Mouse (Mus musculus) midbrain, embryonic 11.5 days (tissue): Measurements from ENCODE around the gene Capn7. TPM values are rescaled to one million over a fixed set of nuclear protein-coding genes. Genes with fewer than 3 reads are reported as not detected.

Experiments
- ATAC-seq: fragments of 200-750 bp; cut with Nextera tagmentation; 2 replicates; pipeline ENCODE4 v1.8.0; 2017; ENCODE audit warnings: moderate TSS enrichment, moderate library complexity; ENCODE audit not compliant: low FRiP score
- DNase-seq: peaks from one replicate; pipeline ENCODE4 v3.0.0; 2015; ENCODE audit warnings: low spot score; ENCODE audit errors: missing footprints
- H3K27ac ChIP-seq: fragments of 300-500 bp; sonication (generic); 2 replicates; pipeline ENCODE4 v1.5.1; 2014; ENCODE audit warnings: low read depth, low read length
- H3K27me3 ChIP-seq: fragments of 300-500 bp; sonication (generic); 2 replicates; pipeline ENCODE4 v1.6.1; 2014; ENCODE audit warnings: mild to moderate bottlenecking, low read length, moderate library complexity, mixed read lengths; ENCODE audit not compliant: control insufficient read depth, insufficient read depth
- H3K36me3 ChIP-seq: fragments of 300-500 bp; sonication (generic); 2 replicates; pipeline ENCODE4 v1.6.1; 2014; ENCODE audit warnings: mild to moderate bottlenecking, low read length, moderate library complexity, mixed read lengths; ENCODE audit not compliant: control insufficient read depth, insufficient read depth
- H3K4me1 ChIP-seq: fragments of 300-500 bp; sonication (generic); 2 replicates; pipeline ENCODE4 v1.6.1; 2014; ENCODE audit warnings: low read length; ENCODE audit not compliant: control insufficient read depth, insufficient read depth
- H3K4me2 ChIP-seq: fragments of 300-500 bp; sonication (generic); 2 replicates; pipeline ENCODE4 v1.6.1; 2014; ENCODE audit warnings: mild to moderate bottlenecking, moderate library complexity
- H3K4me3 ChIP-seq: fragments of 300-500 bp; sonication (generic); 2 replicates; pipeline ENCODE4 v1.5.1; 2014; ENCODE audit warnings: low read depth, low read length
- H3K9ac ChIP-seq: fragments of 300-500 bp; sonication (generic); 2 replicates; pipeline ENCODE4 v1.6.1; 2014; ENCODE audit warnings: low read length
- H3K9me3 ChIP-seq: fragments of 300-500 bp; sonication (generic); 2 replicates; pipeline ENCODE4 v1.6.1; 2016; ENCODE audit warnings: low read length; ENCODE audit not compliant: control insufficient read depth
- WGBS: fragments of 180-500 bp; shearing (Covaris S2); extraction: QIAGEN DNeasy Blood & Tissue Kit; methylation state at CpG from one replicate; pipeline ENCODE4 v1.1.7; 2014; 5-methylcytosine and 5-hydroxymethylcytosine counted together
- polyA plus RNA-seq: library from polyadenylated mRNA; unstranded; fragments of >200 nt; fragmentation: Nextera tagmentation; extraction: Ambion mirVana; gene quantifications from 2 replicates; pipeline ENCODE4 v1.2.1, GENCODE M21; 2014

Gene Capn7
- polyA plus RNA-seq, 1 experiment from 2014 or later = 45.5 TPM

DNA sequence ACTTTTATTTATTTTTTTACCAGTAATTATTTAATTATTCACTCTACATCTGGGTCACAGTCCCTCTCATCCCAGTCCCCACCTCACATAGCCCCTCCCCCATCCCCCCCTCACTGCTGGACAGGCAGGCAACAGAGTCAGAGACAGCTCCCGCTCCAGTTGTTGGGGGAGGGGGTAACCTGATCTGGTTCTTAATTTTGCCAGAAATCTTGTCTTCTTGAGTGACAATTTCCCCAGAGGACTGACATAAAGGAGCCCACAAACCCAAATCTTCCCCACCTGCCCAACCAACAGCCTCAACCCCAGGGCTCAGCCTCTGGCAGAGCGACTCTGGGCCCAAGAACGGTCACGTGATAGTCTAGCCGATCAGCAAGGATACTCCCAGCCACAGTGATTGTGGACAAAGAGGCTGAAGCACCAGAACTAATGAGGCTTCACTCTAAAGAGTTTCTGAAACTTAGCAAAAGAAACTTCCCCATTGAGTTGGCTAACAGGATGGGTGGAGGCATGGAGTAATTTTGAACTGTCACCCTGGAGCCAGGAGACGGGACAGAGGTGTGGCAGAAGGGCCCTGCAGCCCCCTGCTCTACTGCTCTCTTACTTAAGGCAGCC is 77.1 kb downstream of the Capn7 start:
- H3K4me1 ChIP-seq = peaks cover 8% of the 10 kb centered on the region; the same call in 1 of the 2 replicates
- ATAC-seq (peak; percentile 68), DNase-seq (no peak)
- H3K27ac ChIP-seq = no peak overlapping the region
- H3K9me3 ChIP-seq = no peaks in the 10 kb centered on the region
- peak overlapping the region; percentile 4; the same call in 1 of the 2 replicates for H3K4me2 ChIP-seq
- 34% methylated on average over 6 of the region's 6 CpGs for WGBS
- H3K4me3 ChIP-seq = no peak overlapping the region
- H3K36me3 ChIP-seq = no peaks in the 10 kb centered on the region
- H3K27me3 ChIP-seq = no peaks in the 10 kb centered on the region
- H3K9ac ChIP-seq = no peak overlapping the region

DNA sequence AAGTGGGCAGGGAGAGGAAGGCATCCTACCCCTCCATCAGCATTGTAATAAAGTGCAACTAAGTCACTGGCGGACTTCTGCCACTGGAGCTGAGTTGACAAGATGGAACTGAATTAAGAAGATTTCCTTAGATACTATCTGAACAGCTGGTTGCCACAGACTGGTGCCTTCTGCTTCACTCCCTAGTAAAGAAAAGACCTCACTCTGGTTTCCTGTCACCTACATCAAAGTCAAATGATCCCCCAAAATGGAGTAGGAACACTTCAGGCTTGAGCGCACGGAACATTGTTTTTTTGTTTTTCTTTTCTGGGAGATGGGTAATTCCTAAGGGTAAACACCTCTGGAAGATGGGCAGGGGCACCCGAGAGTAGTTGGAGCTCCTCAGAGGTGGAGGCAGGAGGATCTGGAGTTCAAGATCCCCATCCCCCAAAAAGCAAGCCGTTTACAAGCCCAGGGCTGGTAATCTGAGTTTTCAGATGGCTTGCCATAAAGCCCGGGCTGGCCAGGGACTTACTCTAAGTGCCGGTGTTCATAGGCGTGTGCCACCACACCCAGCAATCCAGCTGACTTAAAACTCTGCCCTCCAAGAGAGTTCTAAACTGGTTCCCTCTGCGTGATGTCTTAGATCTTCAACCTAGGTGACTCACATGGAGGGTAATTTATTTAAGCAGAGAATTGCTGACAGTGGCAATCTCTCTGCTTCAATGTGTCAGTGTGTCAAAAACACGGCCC is 78.0 kb downstream of the Capn7 start:
- Histone ChIP-seq H3K27ac (no peak overlapping the region), H3K4me3 (no peak overlapping the region), H3K9ac (no peak overlapping the region), H3K4me2 (no peak overlapping the region), H3K27me3 (no peaks in the 10 kb centered on the region), H3K9me3 (no peaks in the 10 kb centered on the region), H3K4me1 (peaks cover 10% of the 10 kb centered on the region; the same call in 1 of the 2 replicates), H3K36me3 (no peaks in the 10 kb centered on the region)
- ATAC-seq = no peak
- DNase-seq = no peak
- WGBS = 77% methylated on average over 10 of the region's 10 CpGs

DNA sequence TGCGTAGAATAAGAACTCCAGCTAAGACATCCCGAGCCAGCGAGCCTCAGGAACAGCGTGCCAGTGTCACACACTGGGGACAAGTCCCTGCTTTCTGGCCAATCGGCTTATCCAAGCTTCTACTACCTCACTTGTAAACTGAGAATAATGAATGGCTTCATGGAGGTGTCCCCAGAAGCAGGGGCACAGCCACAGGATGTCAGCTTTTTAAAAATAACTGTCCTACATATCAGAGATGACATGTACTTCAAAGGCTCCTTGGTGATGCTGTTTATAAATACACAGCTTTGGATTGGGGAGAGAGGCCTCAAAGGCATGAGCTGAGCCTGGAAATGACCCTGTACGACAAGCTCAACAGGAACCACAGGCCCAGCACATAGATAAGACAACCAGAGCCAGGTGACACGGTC is 78.5 kb downstream of the Capn7 start:
- no peak for DNase-seq
- Histone ChIP-seq H3K4me2 (no peak overlapping the region), H3K9me3 (no peaks in the 10 kb centered on the region), H3K9ac (no peak overlapping the region), H3K27me3 (no peaks in the 10 kb centered on the region), H3K36me3 (no peaks in the 10 kb centered on the region), H3K27ac (no peak overlapping the region), H3K4me3 (no peak overlapping the region), H3K4me1 (peaks cover 12% of the 10 kb centered on the region; the same call in 1 of the 2 replicates)
- no peak for ATAC-seq
- WGBS = 79% methylated on average over 7 of the region's 7 CpGs

DNA sequence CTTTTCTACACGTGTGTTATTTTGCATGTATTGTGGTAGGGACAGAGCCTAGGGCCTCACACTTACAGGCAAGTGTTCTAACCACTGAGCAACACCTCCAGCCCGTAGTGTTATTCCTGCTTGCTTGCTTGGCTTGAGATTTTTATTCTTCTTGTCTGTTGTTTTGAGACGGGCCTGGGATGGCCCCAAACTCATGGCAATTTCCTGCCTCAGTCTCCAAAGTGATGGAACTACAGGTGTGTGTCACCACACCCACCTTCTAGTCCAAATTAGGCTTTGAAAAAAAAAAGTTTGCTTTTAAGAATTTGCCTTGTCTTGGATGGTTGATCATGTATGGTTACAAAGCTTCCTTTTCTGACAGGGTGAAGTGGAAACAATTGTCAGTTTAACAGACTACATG is 80.0 kb downstream of the Capn7 start:
- Histone ChIP-seq H3K9ac (no peak overlapping the region), H3K36me3 (no peaks in the 10 kb centered on the region), H3K9me3 (no peaks in the 10 kb centered on the region), H3K27ac (no peak overlapping the region), H3K4me3 (no peak overlapping the region), H3K4me2 (no peak overlapping the region), H3K27me3 (no peaks in the 10 kb centered on the region), H3K4me1 (peaks cover 14% of the 10 kb centered on the region; the same call in 1 of the 2 replicates)
- DNase-seq (no peak), ATAC-seq (no peak)
- 78% methylated on average over 3 of the region's 3 CpGs for WGBS

DNA sequence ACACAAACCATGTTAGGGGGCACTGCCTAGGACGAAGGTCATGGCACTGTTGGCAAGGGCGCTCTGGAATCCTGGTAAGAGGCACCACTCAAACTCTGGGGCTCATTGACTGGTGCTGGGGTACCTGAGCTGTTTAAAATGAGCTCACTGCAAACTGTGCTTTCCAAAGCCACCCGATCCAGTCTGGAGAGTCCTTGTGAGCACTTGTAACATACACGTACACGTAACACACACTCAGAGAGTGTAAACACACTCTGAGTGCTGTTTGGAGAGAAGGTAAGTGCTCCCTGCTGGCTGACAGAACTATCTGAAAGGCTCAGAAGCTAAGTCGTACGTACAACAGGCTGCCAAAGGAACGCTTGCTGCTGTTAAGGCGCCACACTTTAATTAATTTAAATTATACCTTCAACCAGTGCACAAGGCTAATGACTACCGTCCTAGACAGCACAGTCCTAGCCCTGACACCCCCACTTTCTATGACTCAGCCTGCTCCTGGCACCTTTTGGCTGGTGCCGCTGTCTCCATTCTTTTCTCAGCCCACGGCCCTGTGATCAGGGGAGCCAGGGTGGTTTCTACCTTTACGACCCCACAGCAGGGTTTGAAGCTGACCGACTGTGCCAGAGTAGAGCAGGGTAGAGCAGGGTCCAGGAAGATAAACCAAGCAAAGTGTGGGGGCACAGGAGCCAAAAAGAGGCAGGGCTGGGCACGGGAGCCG is 80.6 kb downstream of the Capn7 start:
- Histone ChIP-seq H3K4me1 (peaks cover 14% of the 10 kb centered on the region; the same call in 1 of the 2 replicates), H3K4me3 (no peak overlapping the region), H3K36me3 (no peaks in the 10 kb centered on the region), H3K4me2 (no peak overlapping the region), H3K27ac (no peak overlapping the region), H3K9me3 (no peaks in the 10 kb centered on the region), H3K9ac (no peak overlapping the region), H3K27me3 (no peaks in the 10 kb centered on the region)
- WGBS = 89% methylated on average over 16 of the region's 16 CpGs
- ATAC-seq (no peak), DNase-seq (no peak)

DNA sequence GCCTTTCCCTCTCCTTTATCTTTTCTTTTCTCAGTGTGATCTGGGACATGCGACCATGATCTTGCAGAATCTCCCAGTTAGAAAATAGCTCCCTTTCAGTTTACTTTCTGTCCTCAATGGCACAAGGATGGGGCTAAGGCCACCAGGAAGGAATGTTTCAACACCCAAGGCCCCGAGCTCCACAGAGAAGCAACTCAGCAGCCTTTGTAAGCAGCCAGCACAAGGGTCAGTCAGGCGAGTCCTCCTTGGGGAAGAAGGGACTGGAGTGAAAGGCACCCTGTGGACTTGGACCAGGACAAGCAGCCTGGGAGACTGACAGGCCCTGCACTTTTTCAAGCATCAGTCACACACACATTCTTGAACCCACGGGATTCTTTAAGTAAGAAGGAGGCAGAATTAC is 82.8 kb downstream of the Capn7 start:
- Histone ChIP-seq H3K4me1 (peaks cover 11% of the 10 kb centered on the region; the same call in 1 of the 2 replicates), H3K27ac (no peak overlapping the region), H3K4me3 (no peak overlapping the region), H3K9me3 (no peaks in the 10 kb centered on the region), H3K27me3 (no peaks in the 10 kb centered on the region), H3K9ac (no peak overlapping the region), H3K36me3 (no peaks in the 10 kb centered on the region), H3K4me2 (no peak overlapping the region)
- ATAC-seq (no peak), DNase-seq (no peak)
- WGBS = 27% methylated on average over 4 of the region's 4 CpGs

DNA sequence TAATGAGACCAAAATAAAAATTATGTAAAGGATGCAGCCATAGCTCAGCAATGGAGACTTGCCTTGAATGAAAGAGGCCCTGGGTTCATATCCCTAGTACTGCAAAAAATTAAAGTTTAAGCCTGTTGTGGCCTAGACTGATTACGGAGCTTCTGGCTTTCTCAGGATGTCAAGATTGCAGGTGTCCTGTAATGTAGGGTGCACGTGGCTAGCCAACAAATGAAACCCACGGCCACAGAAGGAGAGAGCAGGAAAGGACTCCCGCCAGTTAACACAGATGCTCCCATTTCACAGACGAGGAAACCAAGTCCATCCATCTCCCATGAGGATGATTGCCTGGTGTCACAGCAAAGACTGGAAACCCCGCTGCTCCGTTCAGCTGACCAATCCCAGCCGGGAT is 83.7 kb downstream of the Capn7 start:
- WGBS = 89% methylated on average over 8 of the region's 8 CpGs
- peaks cover 11% of the 10 kb centered on the region; the same call in 1 of the 2 replicates for H3K4me1 ChIP-seq
- H3K27ac ChIP-seq = no peak overlapping the region
- H3K36me3 ChIP-seq = no peaks in the 10 kb centered on the region
- H3K9ac ChIP-seq = no peak overlapping the region
- ATAC-seq (no peak), DNase-seq (no peak)
- no peak overlapping the region for H3K4me2 ChIP-seq
- H3K27me3 ChIP-seq = no peaks in the 10 kb centered on the region
- no peak overlapping the region for H3K4me3 ChIP-seq
- no peaks in the 10 kb centered on the region for H3K9me3 ChIP-seq

DNA sequence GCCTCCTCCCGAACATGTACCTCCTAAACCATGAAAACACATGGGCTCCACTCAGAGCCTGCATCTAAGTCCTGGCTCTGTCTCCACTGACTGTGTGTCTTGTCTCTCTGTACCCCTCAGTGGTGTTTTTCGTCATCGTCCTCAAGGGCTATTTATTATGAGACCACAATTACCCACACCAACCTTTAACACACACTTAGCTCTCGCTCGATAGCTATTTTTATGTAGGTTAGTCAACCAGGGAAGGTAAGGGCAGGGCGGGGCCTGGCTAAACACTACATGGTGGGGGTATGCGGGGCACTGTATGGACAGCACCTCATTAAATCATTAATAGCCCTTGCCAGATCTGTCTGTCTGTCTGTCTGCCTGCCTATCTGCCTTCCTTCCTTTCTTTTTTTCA is 84.1 kb downstream of the Capn7 start:
- Histone ChIP-seq H3K4me3 (no peak overlapping the region), H3K27ac (no peak overlapping the region), H3K9me3 (no peaks in the 10 kb centered on the region; the same call in 1 of the 2 replicates), H3K4me1 (peaks cover 11% of the 10 kb centered on the region; the same call in 1 of the 2 replicates), H3K27me3 (no peaks in the 10 kb centered on the region), H3K36me3 (no peaks in the 10 kb centered on the region), H3K9ac (no peak overlapping the region), H3K4me2 (no peak overlapping the region)
- 86% methylated on average over 7 of the region's 7 CpGs for whole genome bisulfite sequencing
- ATAC-seq (no peak), DNase-seq (no peak)

DNA sequence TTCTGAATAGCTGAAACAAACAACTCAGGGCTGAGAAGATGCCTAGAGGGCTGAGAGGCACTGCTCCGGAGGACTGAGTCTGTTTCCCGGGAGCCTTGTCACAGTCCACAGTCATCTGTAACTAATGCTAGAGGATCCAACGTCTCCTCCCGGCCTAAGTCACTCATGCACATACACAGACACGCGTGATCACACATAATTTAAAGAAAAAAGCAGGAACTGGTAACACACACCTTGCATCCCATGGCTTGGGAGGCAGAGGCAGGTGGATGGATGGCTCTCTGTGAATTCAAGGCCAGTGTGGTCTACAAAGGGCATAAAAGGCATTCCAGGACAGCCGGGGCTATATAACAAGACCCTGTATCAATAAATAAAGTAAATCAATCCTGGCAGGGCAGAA is 84.5 kb downstream of the Capn7 start:
- no peak overlapping the region for H3K4me2 ChIP-seq
- ATAC-seq = no peak
- no peaks in the 10 kb centered on the region for H3K36me3 ChIP-seq
- DNase-seq = no peak
- H3K27me3 ChIP-seq = no peaks in the 10 kb centered on the region
- peaks cover 11% of the 10 kb centered on the region; the same call in 1 of the 2 replicates for H3K4me1 ChIP-seq
- H3K9me3 ChIP-seq = no peaks in the 10 kb centered on the region; the same call in none of the 2 replicates
- 59% methylated on average over 7 of the region's 7 CpGs for WGBS
- H3K27ac ChIP-seq = no peak overlapping the region
- no peak overlapping the region for H3K4me3 ChIP-seq
- H3K9ac ChIP-seq = no peak overlapping the region
